Mouse (Mus musculus) intestine, embryonic 14.5 days (tissue): ENCODE data around the gene Sncb. TPM values are rescaled to one million over a fixed set of nuclear protein-coding genes. Genes with fewer than 3 reads are reported as not detected.

Source experiments
- ATAC-seq: fragments of 200-750 bp; cut with Nextera tagmentation; replicated peaks from 2 replicates; pipeline ENCODE4 v1.8.0; 2017; ENCODE audit warnings: low read depth, moderate number of reproducible peaks, moderate TSS enrichment, moderate library complexity; ENCODE audit not compliant: low FRiP score, low TSS enrichment
- DNase-seq: peaks from one replicate; pipeline ENCODE4 v3.0.0-alpha.2; 2018; ENCODE audit warnings: low spot score
- H3K27ac ChIP-seq: fragments of 300-500 bp; sonication (generic); 2 replicates; pipeline ENCODE4 v1.5.1; 2014; ENCODE audit warnings: low read depth, mild to moderate bottlenecking, control low read depth
- H3K27me3 ChIP-seq: fragments of 300-500 bp; sonication (generic); replicated peaks from 2 replicates; pipeline ENCODE4 v1.6.1; 2014; ENCODE audit warnings: low read length, control low read depth; ENCODE audit not compliant: control insufficient read depth, insufficient read depth
- H3K36me3 ChIP-seq: fragments of 300-500 bp; sonication (generic); 2 replicates; pipeline ENCODE4 v1.6.1; 2014; ENCODE audit warnings: low read length, control low read depth; ENCODE audit not compliant: control insufficient read depth, insufficient read depth
- H3K4me1 ChIP-seq: fragments of 300-500 bp; sonication (generic); replicated peaks from 2 replicates; pipeline ENCODE4 v1.6.1; 2014; ENCODE audit warnings: low read length, control low read depth, mixed read lengths; ENCODE audit not compliant: control insufficient read depth, insufficient read depth
- H3K4me2 ChIP-seq: fragments of 300-500 bp; sonication (generic); 2 replicates; pipeline ENCODE4 v1.6.1; 2014; ENCODE audit warnings: low read length
- H3K4me3 ChIP-seq: fragments of 300-500 bp; sonication (generic); 2 replicates; pipeline ENCODE4 v1.5.1; 2014; ENCODE audit warnings: low read depth, low read length, control low read depth, mixed read lengths
- H3K9ac ChIP-seq: fragments of 300-500 bp; sonication (generic); 2 replicates; pipeline ENCODE4 v1.6.1; 2014; ENCODE audit warnings: mild to moderate bottlenecking, low read length
- H3K9me3 ChIP-seq: fragments of 300-500 bp; sonication (generic); 2 replicates; pipeline ENCODE4 v1.6.1; 2016; ENCODE audit warnings: low read length, control low read depth; ENCODE audit not compliant: control insufficient read depth
- WGBS: fragments of 180-500 bp; shearing (Covaris S2); extraction: QIAGEN DNeasy Blood & Tissue Kit; methylation state at CpG from one replicate; pipeline ENCODE4 v1.1.7; 2014; 5-methylcytosine and 5-hydroxymethylcytosine counted together
- polyA plus RNA-seq: library from polyadenylated mRNA; unstranded; fragments of >200 nt; fragmentation: Nextera tagmentation; extraction: Ambion mirVana; gene quantifications from 2 replicates; pipeline ENCODE4 v1.2.1, GENCODE M21; 2014

Gene Sncb
- polyA plus RNA-seq, 1 experiment from 2014 or later, result 0.18 TPM

DNA sequence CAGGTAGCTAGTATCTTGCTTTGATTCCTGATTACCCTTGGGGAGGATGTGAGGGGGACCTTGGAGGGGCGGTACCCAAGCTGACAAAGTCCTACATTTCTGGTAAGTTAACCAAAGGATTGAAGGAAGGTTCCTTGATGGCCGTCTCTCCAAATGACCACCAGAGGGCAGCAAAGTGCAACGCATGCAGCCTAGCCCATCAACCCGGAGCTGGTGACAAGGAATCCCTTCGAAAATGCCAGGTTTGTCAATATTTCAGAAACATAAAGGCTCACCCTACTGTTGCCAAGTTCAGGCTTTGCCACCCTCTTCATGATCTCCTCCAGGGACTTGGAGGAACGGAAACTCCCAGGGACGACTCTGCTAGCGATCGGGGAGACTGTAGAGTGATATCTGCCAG lies 33.3 kb upstream of the Sncb start:
- no peak overlapping the region for H3K4me3 ChIP-seq
- DNase-seq, result peak; percentile 90
- no peak for ATAC-seq
- H3K4me2 ChIP-seq, result peak overlapping the region; percentile 33
- H3K4me1 ChIP-seq, result no peaks in the 10 kb centered on the region
- H3K27me3 ChIP-seq, result no peaks in the 10 kb centered on the region
- H3K27ac ChIP-seq, result no peak overlapping the region
- WGBS, result 17% methylated on average over 9 of the region's 9 CpGs
- no peaks in the 10 kb centered on the region for H3K9me3 ChIP-seq
- no peak overlapping the region for H3K9ac ChIP-seq
- H3K36me3 ChIP-seq, result no peaks in the 10 kb centered on the region

DNA sequence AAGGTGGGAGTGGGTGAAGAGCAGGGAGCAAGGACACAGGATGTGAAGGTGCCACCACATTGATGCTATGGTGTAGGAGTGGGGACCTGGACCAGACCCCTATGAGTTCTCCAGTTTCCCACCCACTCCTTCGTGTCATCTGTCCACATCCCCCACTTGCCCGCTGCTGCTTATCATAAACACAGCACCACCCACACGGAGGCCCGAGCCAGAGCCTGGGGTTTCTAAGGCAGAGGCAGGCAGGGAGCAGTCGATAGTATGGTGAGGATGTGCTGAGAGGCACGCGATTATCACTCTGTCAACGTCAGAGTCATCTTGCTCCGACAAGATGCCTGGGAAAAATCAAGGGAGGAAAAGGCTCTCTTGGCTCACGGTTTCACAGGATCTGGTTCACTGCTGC lies 32.3 kb upstream of the Sncb start:
- Histone ChIP-seq H3K9ac (no peak overlapping the region), H3K4me1 (no peaks in the 10 kb centered on the region), H3K27me3 (no peaks in the 10 kb centered on the region), H3K27ac (no peak overlapping the region), H3K36me3 (no peaks in the 10 kb centered on the region), H3K4me3 (no peak overlapping the region), H3K4me2 (no peak overlapping the region), H3K9me3 (no peaks in the 10 kb centered on the region)
- ATAC-seq (no peak), DNase-seq (no peak)
- WGBS, result 64% methylated on average over 10 of the region's 10 CpGs

- H3K36me3 ChIP-seq, result no peaks in the 10 kb centered on the region
- no peak overlapping the region for H3K9ac ChIP-seq
- H3K4me3 ChIP-seq, result no peak overlapping the region
- H3K27me3 ChIP-seq, result no peaks in the 10 kb centered on the region
- H3K27ac ChIP-seq, result no peak overlapping the region
- no peak overlapping the region for H3K4me2 ChIP-seq
- no peaks in the 10 kb centered on the region for H3K9me3 ChIP-seq
- 75% methylated on average over 16 of the region's 16 CpGs for WGBS
- no peak for DNase-seq
- ATAC-seq, result no peak
- no peaks in the 10 kb centered on the region for H3K4me1 ChIP-seq
These were observed 31.7 kb upstream of the Sncb start for GRCm38 (mm10) chr13:54797861-54798643.

- H3K27ac ChIP-seq, result no peak overlapping the region
- H3K4me2 ChIP-seq, result no peak overlapping the region
- no peak overlapping the region for H3K4me3 ChIP-seq
- H3K9ac ChIP-seq, result no peak overlapping the region
- no peaks in the 10 kb centered on the region for H3K27me3 ChIP-seq
- DNase-seq (peak; percentile 63), ATAC-seq (no peak)
- no peaks in the 10 kb centered on the region for H3K4me1 ChIP-seq
- no peaks in the 10 kb centered on the region for H3K36me3 ChIP-seq
- no peaks in the 10 kb centered on the region for H3K9me3 ChIP-seq
- 41% methylated on average over 4 of the region's 4 CpGs for WGBS
These were observed 31.0 kb upstream of the Sncb start for GRCm38 (mm10) chr13:54797356-54797755.

- DNase-seq, result no peak
- 46% methylated on average over 5 of the region's 5 CpGs for WGBS
- Histone ChIP-seq H3K4me3 (no peak overlapping the region), H3K9ac (no peak overlapping the region), H3K36me3 (no peaks in the 10 kb centered on the region), H3K27ac (no peak overlapping the region), H3K9me3 (no peaks in the 10 kb centered on the region), H3K4me1 (peaks cover 3% of the 10 kb centered on the region; the same call in 1 of the 2 replicates), H3K27me3 (peaks cover 8% of the 10 kb centered on the region; the same call in 1 of the 2 replicates), H3K4me2 (no peak overlapping the region)
- no peak for ATAC-seq
These were observed 28.4 kb upstream of the Sncb start for GRCm38 (mm10) chr13:54794843-54795242.

DNA sequence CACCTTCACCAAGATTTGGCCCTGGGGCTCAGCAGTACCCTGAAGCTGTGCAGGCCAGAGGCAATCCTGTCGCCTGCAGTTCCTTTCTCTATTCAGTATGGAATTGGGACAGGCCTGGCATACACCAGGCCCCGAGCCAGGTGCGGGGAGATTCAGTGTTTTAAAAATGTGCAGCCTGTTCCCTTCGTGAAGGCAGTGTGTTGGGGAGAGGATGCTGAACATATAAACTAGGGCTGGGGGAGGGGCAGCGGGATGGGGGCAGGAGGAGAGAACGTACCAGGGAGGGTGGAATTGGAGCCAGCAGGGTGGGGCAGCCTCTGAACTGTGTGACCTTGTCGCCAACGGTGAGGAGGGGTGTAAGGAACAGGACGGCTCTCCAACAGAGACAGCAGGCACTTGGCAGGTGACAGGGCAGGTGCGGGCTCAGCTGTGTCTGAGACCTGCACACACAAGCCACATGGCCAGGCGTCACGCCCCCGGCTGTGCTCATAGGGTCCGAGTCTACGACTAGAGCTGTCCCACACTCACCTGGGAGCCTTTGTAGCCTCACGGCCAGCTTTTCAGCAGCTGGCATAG lies 27.7 kb upstream of the Sncb start:
- 71% methylated on average over 16 of the region's 16 CpGs for WGBS
- ATAC-seq, result no peak
- no peak overlapping the region for H3K4me3 ChIP-seq
- DNase-seq, result no peak
- H3K4me2 ChIP-seq, result no peak overlapping the region
- H3K4me1 ChIP-seq, result peaks cover 3% of the 10 kb centered on the region; the same call in 1 of the 2 replicates
- H3K27ac ChIP-seq, result no peak overlapping the region
- no peak overlapping the region for H3K9ac ChIP-seq
- H3K36me3 ChIP-seq, result no peaks in the 10 kb centered on the region
- H3K9me3 ChIP-seq, result no peaks in the 10 kb centered on the region
- H3K27me3 ChIP-seq, result peaks cover 8% of the 10 kb centered on the region; the same call in 1 of the 2 replicates

- ATAC-seq (no peak), DNase-seq (no peak)
- no peak overlapping the region for H3K4me3 ChIP-seq
- WGBS, result 18% methylated on average over 21 of the region's 21 CpGs
- no peaks in the 10 kb centered on the region for H3K36me3 ChIP-seq
- H3K4me2 ChIP-seq, result no peak overlapping the region
- no peak overlapping the region for H3K27ac ChIP-seq
- H3K4me1 ChIP-seq, result peaks cover 3% of the 10 kb centered on the region; the same call in 1 of the 2 replicates
- H3K9me3 ChIP-seq, result no peaks in the 10 kb centered on the region
- peaks cover 8% of the 10 kb centered on the region; the same call in 1 of the 2 replicates for H3K27me3 ChIP-seq
- H3K9ac ChIP-seq, result no peak overlapping the region
These were observed 26.1 kb upstream of the Sncb start for GRCm38 (mm10) chr13:54792259-54793230.
